Mouse (Mus musculus): Measurements from ENCODE around the gene P4ha2. TPM values are rescaled to one million over a fixed set of nuclear protein-coding genes. Genes with fewer than 3 reads are reported as not detected.

Gene P4ha2
- polyA plus RNA-seq, 1 experiment = 16.6 TPM

- no peaks in the 10 kb centered on the region for H3K4me1 ChIP-seq (ENCODE audit: control insufficient read depth, insufficient read depth, low read length)
- no peaks in the 10 kb centered on the region for H3K36me3 ChIP-seq (ENCODE audit: control insufficient read depth, insufficient read depth, low read length, poor library complexity, severe bottlenecking)
- H3K27ac ChIP-seq (ENCODE audit: insufficient read depth, low read length) = no peak overlapping the region
Measured at GRCm38 (mm10) chr11:54062086-54062752, 37.7 kb upstream of the P4ha2 start.

GRCm38 (mm10) chr11:54062753-54063471 is 37.0 kb upstream of the P4ha2 start:
- no peaks in the 10 kb centered on the region for H3K9me3 ChIP-seq (replicated peaks; ENCODE audit: control insufficient read depth, insufficient read depth, low read length, poor library complexity, severe bottlenecking)
- H3K9ac ChIP-seq (ENCODE audit: low read depth, poor library complexity, severe bottlenecking) = no peak overlapping the region
- H3K36me3 ChIP-seq (ENCODE audit: control insufficient read depth, insufficient read depth, low read length, poor library complexity, severe bottlenecking) = no peaks in the 10 kb centered on the region
- no peak overlapping the region for H3K4me3 ChIP-seq (ENCODE audit: low read depth, low read length)
- H3K27ac ChIP-seq (ENCODE audit: insufficient read depth, low read length) = no peak overlapping the region
- H3K4me1 ChIP-seq (ENCODE audit: control insufficient read depth, insufficient read depth, low read length) = no peaks in the 10 kb centered on the region
- H3K27me3 ChIP-seq (ENCODE audit: control insufficient read depth, insufficient read depth, low read length, poor library complexity, severe bottlenecking) = no peaks in the 10 kb centered on the region
- TF ChIP-seq EP300 (IDR thresholded peaks at IDR 0.05; ENCODE audit: insufficient read depth, low read depth, low read length) (no peak), CTCF (IDR thresholded peaks at IDR 0.05; ENCODE audit: low read depth, low read length) (no peak), POLR2A (IDR thresholded peaks at IDR 0.05; ENCODE audit: insufficient read depth, low read length) (no peak)

More at GRCm38 (mm10) chr11:54062086-54062752, 37.7 kb upstream of the P4ha2 start:
- H3K4me3 ChIP-seq (ENCODE audit: low read depth, low read length) = no peak overlapping the region
- H3K9me3 ChIP-seq (replicated peaks; ENCODE audit: control insufficient read depth, insufficient read depth, low read length, poor library complexity, severe bottlenecking) = no peaks in the 10 kb centered on the region
- no peaks in the 10 kb centered on the region for H3K27me3 ChIP-seq (ENCODE audit: control insufficient read depth, insufficient read depth, low read length, poor library complexity, severe bottlenecking)
- H3K9ac ChIP-seq (ENCODE audit: low read depth, poor library complexity, severe bottlenecking) = no peak overlapping the region
- TF ChIP-seq POLR2A (IDR thresholded peaks at IDR 0.05; ENCODE audit: insufficient read depth, low read length) (no peak), EP300 (IDR thresholded peaks at IDR 0.05; ENCODE audit: insufficient read depth, low read depth, low read length) (no peak), CTCF (IDR thresholded peaks at IDR 0.05; ENCODE audit: low read depth, low read length) (no peak)

DNA sequence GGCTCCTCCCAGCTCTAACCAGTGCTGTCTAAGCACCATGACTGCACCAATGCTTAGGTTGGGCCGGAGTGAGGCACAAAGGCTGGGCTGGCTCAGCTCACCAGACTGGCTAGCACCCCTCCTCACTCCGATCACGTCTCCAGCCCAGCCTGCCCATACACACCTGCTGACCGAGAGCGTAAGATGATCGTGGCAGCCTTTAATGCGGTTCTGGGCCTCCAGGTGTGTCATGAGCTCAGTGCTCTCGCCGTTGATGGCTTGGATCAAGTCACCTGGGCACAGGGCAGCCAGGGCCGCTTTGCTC is 36.5 kb upstream of the P4ha2 start:
- H3K4me1 ChIP-seq (ENCODE audit: control insufficient read depth, insufficient read depth, low read length) = no peaks in the 10 kb centered on the region
- H3K36me3 ChIP-seq (ENCODE audit: control insufficient read depth, insufficient read depth, low read length, poor library complexity, severe bottlenecking) = no peaks in the 10 kb centered on the region
- H3K4me3 ChIP-seq (ENCODE audit: low read depth, low read length) = no peak overlapping the region
- H3K27ac ChIP-seq (ENCODE audit: insufficient read depth, low read length) = no peak overlapping the region
- no peak overlapping the region for H3K9ac ChIP-seq (ENCODE audit: low read depth, poor library complexity, severe bottlenecking)
- H3K9me3 ChIP-seq (replicated peaks; ENCODE audit: control insufficient read depth, insufficient read depth, low read length, poor library complexity, severe bottlenecking) = no peaks in the 10 kb centered on the region
- H3K27me3 ChIP-seq (ENCODE audit: control insufficient read depth, insufficient read depth, low read length, poor library complexity, severe bottlenecking) = no peaks in the 10 kb centered on the region
- TF ChIP-seq EP300 (IDR thresholded peaks at IDR 0.05; ENCODE audit: insufficient read depth, low read depth, low read length) (no peak), POLR2A (IDR thresholded peaks at IDR 0.05; ENCODE audit: insufficient read depth, low read length) (no peak), CTCF (IDR thresholded peaks at IDR 0.05; ENCODE audit: low read depth, low read length) (no peak)

- H3K4me1 ChIP-seq (ENCODE audit: control insufficient read depth, insufficient read depth, low read length) = no peaks in the 10 kb centered on the region
- no peak for TF ChIP-seq EP300 (IDR thresholded peaks at IDR 0.05; ENCODE audit: insufficient read depth, low read depth, low read length)
- TF ChIP-seq CTCF (IDR thresholded peaks at IDR 0.05; ENCODE audit: low read depth, low read length) = no peak
- TF ChIP-seq POLR2A (IDR thresholded peaks at IDR 0.05; ENCODE audit: insufficient read depth, low read length) = no peak
- no peak overlapping the region for H3K27ac ChIP-seq (ENCODE audit: insufficient read depth, low read length)
- H3K9me3 ChIP-seq (replicated peaks; ENCODE audit: control insufficient read depth, insufficient read depth, low read length, poor library complexity, severe bottlenecking) = no peaks in the 10 kb centered on the region
- no peaks in the 10 kb centered on the region for H3K36me3 ChIP-seq (ENCODE audit: control insufficient read depth, insufficient read depth, low read length, poor library complexity, severe bottlenecking)
- no peak overlapping the region for H3K4me3 ChIP-seq (ENCODE audit: low read depth, low read length)
- H3K9ac ChIP-seq (ENCODE audit: low read depth, poor library complexity, severe bottlenecking) = no peak overlapping the region
- H3K27me3 ChIP-seq (ENCODE audit: control insufficient read depth, insufficient read depth, low read length, poor library complexity, severe bottlenecking) = no peaks in the 10 kb centered on the region
Measured at GRCm38 (mm10) chr11:54064412-54064978, 35.4 kb upstream of the P4ha2 start.

DNA sequence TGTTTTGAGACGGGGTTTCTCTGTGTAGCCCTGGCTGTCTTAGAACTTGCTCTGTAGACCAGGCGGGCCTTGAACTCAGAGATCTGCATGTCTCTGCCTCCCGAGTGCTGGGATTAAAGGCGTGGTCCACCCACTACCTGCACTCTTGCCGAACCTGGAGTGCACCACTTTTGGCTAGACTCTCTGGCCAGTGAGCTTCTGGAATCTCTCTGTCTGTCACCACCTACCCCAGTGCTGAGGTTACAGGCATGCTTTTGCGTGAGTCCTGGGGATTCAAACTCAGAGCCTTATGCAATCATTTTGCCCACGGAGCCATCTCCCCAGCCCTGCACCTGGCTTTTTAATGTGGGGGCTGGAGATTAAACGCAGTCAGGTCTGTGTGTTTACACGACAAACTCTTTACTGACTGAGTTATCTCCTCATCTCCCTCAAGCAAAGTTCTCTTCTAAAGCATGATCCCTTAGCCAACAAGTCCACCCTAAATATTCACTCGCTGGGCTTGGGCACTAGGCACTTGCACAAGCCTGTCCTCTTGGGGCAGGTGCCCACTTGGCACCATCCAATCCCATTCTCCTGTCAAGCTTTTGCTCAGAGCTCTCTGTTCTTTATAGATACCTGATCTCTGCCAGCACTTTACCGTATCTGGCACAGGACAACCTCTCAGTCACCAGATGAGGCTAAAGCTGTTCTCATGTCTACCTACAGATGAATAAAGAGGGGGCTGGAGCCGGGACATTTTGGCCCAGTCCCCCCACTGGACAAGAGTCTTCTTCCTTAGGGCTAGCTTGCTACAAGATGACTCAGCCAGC is 34.6 kb upstream of the P4ha2 start:
- Histone ChIP-seq H3K36me3 (ENCODE audit: control insufficient read depth, insufficient read depth, low read length, poor library complexity, severe bottlenecking) (no peaks in the 10 kb centered on the region), H3K4me1 (ENCODE audit: control insufficient read depth, insufficient read depth, low read length) (no peaks in the 10 kb centered on the region), H3K27me3 (ENCODE audit: control insufficient read depth, insufficient read depth, low read length, poor library complexity, severe bottlenecking) (no peaks in the 10 kb centered on the region), H3K27ac (ENCODE audit: insufficient read depth, low read length) (no peak overlapping the region), H3K4me3 (ENCODE audit: low read depth, low read length) (no peak overlapping the region), H3K9me3 (replicated peaks; ENCODE audit: control insufficient read depth, insufficient read depth, low read length, poor library complexity, severe bottlenecking) (no peaks in the 10 kb centered on the region), H3K9ac (ENCODE audit: low read depth, poor library complexity, severe bottlenecking) (no peak overlapping the region)
- no peak for TF ChIP-seq CTCF (IDR thresholded peaks at IDR 0.05; ENCODE audit: low read depth, low read length)

GRCm38 (mm10) chr11:54065915-54066178 is 34.0 kb upstream of the P4ha2 start:
- no peak overlapping the region for H3K4me3 ChIP-seq (ENCODE audit: low read depth, low read length)
- H3K4me1 ChIP-seq (ENCODE audit: control insufficient read depth, insufficient read depth, low read length) = no peaks in the 10 kb centered on the region

More at GRCm38 (mm10) chr11:54065915-54066178, 34.0 kb upstream of the P4ha2 start:
- H3K9ac ChIP-seq (ENCODE audit: low read depth, poor library complexity, severe bottlenecking) = no peak overlapping the region
- no peaks in the 10 kb centered on the region for H3K9me3 ChIP-seq (replicated peaks; ENCODE audit: control insufficient read depth, insufficient read depth, low read length, poor library complexity, severe bottlenecking)
- no peaks in the 10 kb centered on the region for H3K27me3 ChIP-seq (ENCODE audit: control insufficient read depth, insufficient read depth, low read length, poor library complexity, severe bottlenecking)
- H3K27ac ChIP-seq (ENCODE audit: insufficient read depth, low read length) = no peak overlapping the region
- TF ChIP-seq CTCF (IDR thresholded peaks at IDR 0.05; ENCODE audit: low read depth, low read length) = no peak
- TF ChIP-seq EP300 (IDR thresholded peaks at IDR 0.05; ENCODE audit: insufficient read depth, low read depth, low read length) = no peak
- no peak for TF ChIP-seq POLR2A (IDR thresholded peaks at IDR 0.05; ENCODE audit: insufficient read depth, low read length)
- H3K36me3 ChIP-seq (ENCODE audit: control insufficient read depth, insufficient read depth, low read length, poor library complexity, severe bottlenecking) = no peaks in the 10 kb centered on the region
